Mouse (Mus musculus) CH12.LX (cell line): ENCODE data around the gene Nckap1l. TPM values are rescaled to one million over a fixed set of nuclear protein-coding genes. Genes with fewer than 3 reads are reported as not detected.
A peak's percentile ranks its signal among the peaks of the same experiment; 100 is the strongest.

ENCODE experiments used
- DNase-seq: peaks from one replicate; pipeline ENCODE4 v3.0.0-alpha.2; 2013; ENCODE audit errors: extremely low read depth
- H3K27ac ChIP-seq: 2 replicates; pipeline ENCODE4 v1.5.1; 2012; ENCODE audit warnings: low read depth, mild to moderate bottlenecking, control low read depth, moderate library complexity; ENCODE audit not compliant: insufficient read depth
- H3K27me3 ChIP-seq: replicated peaks from 2 replicates; pipeline ENCODE3; 2012; ENCODE audit warnings: inconsistent platforms
- H3K36me3 ChIP-seq, 2 experiments: replicated peaks in 1 of 2; 2 replicates each; pipeline versions ENCODE3 to v1.6.1; 2012; ENCODE audit warnings: inconsistent platforms in 1 of 2, low read length in 1 of 2, mild to moderate bottlenecking in 1 of 2, mixed read lengths in 1 of 2, moderate library complexity in 1 of 2; ENCODE audit not compliant: control insufficient read depth in 1 of 2, insufficient read depth in 1 of 2
- H3K4me1 ChIP-seq, 2 experiments: 2 replicates each; pipeline ENCODE4 v1.6.1; 2012; ENCODE audit warnings: inconsistent platforms in 1 of 2, moderate library complexity in 1 of 2; ENCODE audit not compliant: insufficient read depth in 2 of 2, control insufficient read depth in 1 of 2
- H3K4me2 ChIP-seq: 2 replicates; pipeline ENCODE4 v1.6.1; 2012; ENCODE audit warnings: low read depth, mild to moderate bottlenecking, control low read depth; ENCODE audit not compliant: poor library complexity, insufficient read depth, severe bottlenecking
- H3K4me3 ChIP-seq, 3 experiments: fragments of 150-350 bp in 1 of 3; sonication (generic) in 1 of 3; replicated peaks in 1 of 3; 2 replicates each; pipeline versions ENCODE3 to v1.5.1; 2011 to 2012; ENCODE audit warnings: low read depth in 2 of 3, low read length in 2 of 3, mild to moderate bottlenecking in 2 of 3, moderate library complexity in 2 of 3, control low read depth in 1 of 3, improper control_type of control experiment in 1 of 3, inconsistent platforms in 1 of 3, mixed read lengths in 1 of 3; ENCODE audit not compliant: poor library complexity in 1 of 3
- H3K79me2 ChIP-seq: replicated peaks from 2 replicates; pipeline ENCODE4 v1.6.1; 2012; ENCODE audit warnings: mild to moderate bottlenecking, moderate library complexity; ENCODE audit not compliant: control insufficient read depth, poor library complexity, insufficient read depth, severe bottlenecking; ENCODE audit errors: extremely low read depth
- H3K9ac ChIP-seq: 2 replicates; pipeline ENCODE4 v1.6.1; 2012; ENCODE audit warnings: low read depth, mild to moderate bottlenecking, control low read depth, moderate library complexity; ENCODE audit not compliant: insufficient read depth
- H3K9me3 ChIP-seq: replicated peaks from 2 replicates; pipeline ENCODE3; 2012; ENCODE audit warnings: low read length, inconsistent platforms, mixed read lengths
- CHD1 ChIP-seq: IDR thresholded peaks from 2 replicates; pipeline ENCODE4 v1.6.1; 2012; ENCODE audit warnings: low read depth, low read length, improper control_type of control experiment, inconsistent platforms
- CTCF ChIP-seq, 2 experiments: IDR thresholded peaks in 1 of 2; conservative IDR thresholded peaks in 1 of 2; 2 replicates each; pipeline ENCODE4 v1.5.1; 2011 to 2012; ENCODE audit warnings: low read depth in 2 of 2, low read length in 2 of 2, improper control_type of control experiment in 1 of 2, inconsistent platforms in 1 of 2, mild to moderate bottlenecking in 1 of 2, moderate library complexity in 1 of 2
- ELF1 ChIP-seq: IDR thresholded peaks from 2 replicates; pipeline ENCODE4 v1.6.1; 2014; ENCODE audit warnings: low read depth, mild to moderate bottlenecking, inconsistent platforms, low read length, improper control_type of control experiment
- EP300 ChIP-seq: IDR thresholded peaks from 2 replicates; pipeline ENCODE4 v1.6.1; 2011; ENCODE audit warnings: low read length, improper control_type of control experiment
- GABPA ChIP-seq: IDR thresholded peaks from 2 replicates; pipeline ENCODE4 v1.6.1; 2012; ENCODE audit warnings: low read depth, low read length, improper control_type of control experiment, inconsistent platforms; ENCODE audit not compliant: insufficient replicate concordance
- JUN ChIP-seq: IDR thresholded peaks from 2 replicates; pipeline ENCODE4 v1.6.1; 2011; ENCODE audit warnings: low read depth, mild to moderate bottlenecking, low read length, improper control_type of control experiment, moderate library complexity; ENCODE audit not compliant: insufficient read depth
- MAFK ChIP-seq: IDR thresholded peaks from 2 replicates; pipeline ENCODE4 v1.6.1; 2011; ENCODE audit warnings: low read length, improper control_type of control experiment; ENCODE audit not compliant: insufficient replicate concordance
- MAX ChIP-seq: IDR thresholded peaks from 2 replicates; pipeline ENCODE4 v1.6.1; 2011; ENCODE audit warnings: low read length, improper control_type of control experiment
- MAZ ChIP-seq: IDR thresholded peaks from 2 replicates; pipeline ENCODE4 v1.6.1; 2012; ENCODE audit warnings: low read depth, mild to moderate bottlenecking, inconsistent platforms, low read length, improper control_type of control experiment, moderate library complexity
- MXI1 ChIP-seq: IDR thresholded peaks from 2 replicates; pipeline ENCODE4 v1.6.1; 2011; ENCODE audit warnings: mild to moderate bottlenecking, low read depth, low read length, improper control_type of control experiment
- MYC ChIP-seq: IDR thresholded peaks from 2 replicates; pipeline ENCODE4 v1.6.1; 2011; ENCODE audit warnings: low read depth, mild to moderate bottlenecking, improper control_type of control experiment, low read length
- POLR2AphosphoS2 ChIP-seq: IDR thresholded peaks from 2 replicates; pipeline ENCODE4 v1.6.1; 2011; ENCODE audit warnings: low read depth, low read length, improper control_type of control experiment
- RAD21 ChIP-seq: IDR thresholded peaks from 2 replicates; pipeline ENCODE4 v1.6.1; 2011; ENCODE audit warnings: low read depth, mild to moderate bottlenecking, low read length, improper control_type of control experiment, moderate library complexity
- SIN3A ChIP-seq: IDR thresholded peaks from 2 replicates; pipeline ENCODE4 v1.6.1; 2012; ENCODE audit warnings: low read length, improper control_type of control experiment, inconsistent platforms
- SMC3 ChIP-seq: IDR thresholded peaks from 2 replicates; pipeline ENCODE4 v1.6.1; 2011; ENCODE audit warnings: low read depth, low read length, improper control_type of control experiment
- TCF12 ChIP-seq: IDR thresholded peaks from 2 replicates; pipeline ENCODE4 v1.6.1; 2014; ENCODE audit warnings: low read depth, mild to moderate bottlenecking, inconsistent platforms, low read length, improper control_type of control experiment
- USF2 ChIP-seq: conservative IDR thresholded peaks from 2 replicates; pipeline ENCODE4 v1.6.1; 2011; ENCODE audit warnings: low read depth, low read length, improper control_type of control experiment
- ZKSCAN1 ChIP-seq: IDR thresholded peaks from 2 replicates; pipeline ENCODE4 v1.6.1; 2012; ENCODE audit warnings: low read depth, inconsistent platforms, low read length, improper control_type of control experiment, borderline replicate concordance
- ZMIZ1 ChIP-seq: IDR thresholded peaks from 2 replicates; pipeline ENCODE4 v1.6.1; 2012; ENCODE audit warnings: low read depth, mild to moderate bottlenecking, inconsistent platforms, low read length, improper control_type of control experiment
- ZNF384 ChIP-seq: IDR thresholded peaks from 2 replicates; pipeline ENCODE4 v1.6.1; 2012; ENCODE audit warnings: low read depth, low read length, improper control_type of control experiment, inconsistent platforms
- dilution Hi-C: fragments of 300-500 bp; cut with MboI; formaldehyde crosslinking; loops from 2 replicates; pipeline ENCODE4 v1.14.3; 2020; ENCODE audit warnings: low sequenced_read_pairs; ENCODE audit not compliant: extremely low pct_unique_long_range_greater_than_20kb, extremely low pct_ligation_motif_present
- in situ Hi-C: fragments of 300-500 bp; cut with MboI; formaldehyde crosslinking; loops from 3 replicates; pipeline ENCODE4 v1.14.3; 2019; ENCODE audit warnings: low sequenced_read_pairs, low pct_ligation_motif_present, low pct_unique_long_range_greater_than_20kb, mixed read lengths
- polyA plus RNA-seq: library from polyadenylated mRNA; unstranded; fragments of >175 nt; gene quantifications from 2 replicates; pipeline ENCODE4 v1.2.1, GENCODE M21; 2012; ENCODE audit warnings: low read depth; ENCODE audit not compliant: insufficient read length
- total RNA-seq, 2 experiments: library from RNA; depleted of rRNA; stranded (reverse); fragments of 300-350 nt in 1 of 2; fragments of >200 nt in 1 of 2; gene quantifications; 2 replicates each; pipeline ENCODE4 v1.2.3; 2012 to 2014

Gene Nckap1l
- total and polyA plus RNA-seq, 3 experiments: 68.6 to 109 (median 77.7) TPM

GRCm38 (mm10) chr15:103540646-103541045, 87.1 kb downstream of the Nckap1l start:
- Histone ChIP-seq H3K9me3 (no peaks in the 10 kb centered on the region), H3K27me3 (no peaks in the 10 kb centered on the region), H3K27ac (no peak overlapping the region), H3K79me2 (no peaks in the 10 kb centered on the region), H3K4me2 (no peak overlapping the region), H3K4me1 (no peaks in the 10 kb centered on the region), H3K4me3 (no peak overlapping the region), H3K9ac (no peak overlapping the region), H3K36me3 (peaks cover 0 to 10% of the 10 kb centered on the region in 2 experiments)
- DNase-seq: no peak
- dilution Hi-C loops (no loop called here), in situ Hi-C loops (no loop called here)
- no peak for TF ChIP-seq GABPA
- no peak for TF ChIP-seq EP300
- no peak for TF ChIP-seq MXI1
- TF ChIP-seq POLR2AphosphoS2: no peak
- TF ChIP-seq MYC: no peak
- no peak for TF ChIP-seq ZKSCAN1
- TF ChIP-seq ZNF384: no peak
- TF ChIP-seq MAZ: no peak

- Histone ChIP-seq H3K9me3 (no peaks in the 10 kb centered on the region), H3K4me3 (no peak overlapping the region), H3K36me3 (peaks cover 0 to 1% of the 10 kb centered on the region in 2 experiments), H3K79me2 (no peaks in the 10 kb centered on the region), H3K9ac (no peak overlapping the region), H3K27me3 (no peaks in the 10 kb centered on the region), H3K4me2 (no peak overlapping the region), H3K27ac (no peak overlapping the region), H3K4me1 (no peaks in the 10 kb centered on the region)
- TF ChIP-seq ZKSCAN1 (no peak), SIN3A (no peak), JUN (no peak), MYC (no peak), TCF12 (no peak), MAX (no peak)
- in situ Hi-C loops: no loop called here
- dilution Hi-C loops: no loop called here
- DNase-seq: no peak
These were observed 88.9 kb downstream of the Nckap1l start for GRCm38 (mm10) chr15:103542526-103542925.

GRCm38 (mm10) chr15:103547983-103548382, 94.4 kb downstream of the Nckap1l start:
- no peak overlapping the region for H3K4me3 ChIP-seq
- no peak for DNase-seq
- no peaks in the 10 kb centered on the region for H3K9me3 ChIP-seq
- in situ Hi-C loops (no loop called here), dilution Hi-C loops (no loop called here)
- no peaks in the 10 kb centered on the region for H3K36me3 ChIP-seq
- H3K27me3 ChIP-seq: no peaks in the 10 kb centered on the region
- no peak overlapping the region for H3K9ac ChIP-seq
- TF ChIP-seq SIN3A (no peak), CTCF (conservative IDR thresholded peaks at IDR 0.05 in 1 of 2, IDR thresholded peaks at IDR 0.05 in 1 of 2; ENCODE audit: low read depth in 2 of 2, low read length in 2 of 2) (peak in 1 of 2 experiments; percentile 55; a peak in 3 of 4 replicates), SMC3 (peak; percentile 16; the same call in 1 of the 2 replicates), MYC (no peak), MAFK (no peak), ELF1 (no peak), MXI1 (no peak), USF2 (no peak), ZMIZ1 (no peak), RAD21 (peak; percentile 18), TCF12 (no peak), ZKSCAN1 (no peak), CHD1 (no peak), MAZ (no peak), JUN (no peak)
- H3K4me2 ChIP-seq: no peak overlapping the region
- no peaks in the 10 kb centered on the region for H3K79me2 ChIP-seq
- H3K27ac ChIP-seq: no peak overlapping the region
- H3K4me1 ChIP-seq: peaks cover 0 to 22% of the 10 kb centered on the region in 2 experiments; a peak in 2 of 4 replicates
